Mouse (Mus musculus) thymus, postnatal 25 days (tissue): ENCODE results near the gene Phtf1.

ENCODE experiments used
- DNase-seq: peaks from one replicate; pipeline ENCODE4 v3.0.0; 2022

Gene Phtf1

DNA sequence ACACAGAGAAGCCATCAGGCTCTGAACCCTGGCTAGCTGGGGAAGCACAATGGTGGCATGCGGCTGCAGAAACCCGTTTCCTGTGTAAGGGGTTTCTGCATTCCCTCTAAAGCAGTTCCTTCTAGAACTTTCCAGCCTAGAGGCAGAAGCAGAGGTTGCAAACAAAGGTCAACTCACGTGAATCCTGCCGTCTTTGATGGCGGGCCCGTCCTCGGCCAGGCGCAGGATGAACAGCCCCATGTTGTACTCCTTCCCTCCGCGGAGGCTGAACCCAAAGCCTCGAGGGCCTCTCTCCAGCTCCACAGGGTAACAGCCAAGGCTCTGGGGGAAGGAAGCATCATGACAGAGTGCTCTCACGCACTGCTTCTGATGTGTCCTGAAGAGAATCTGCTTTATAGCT lies 52.2 kb downstream of the Phtf1 start:
- DNase-seq: no peak

GRCm38 (mm10) chr3:104026938-104027337 lies 59.0 kb downstream of the Phtf1 start:
- no peak for DNase-seq

DNA sequence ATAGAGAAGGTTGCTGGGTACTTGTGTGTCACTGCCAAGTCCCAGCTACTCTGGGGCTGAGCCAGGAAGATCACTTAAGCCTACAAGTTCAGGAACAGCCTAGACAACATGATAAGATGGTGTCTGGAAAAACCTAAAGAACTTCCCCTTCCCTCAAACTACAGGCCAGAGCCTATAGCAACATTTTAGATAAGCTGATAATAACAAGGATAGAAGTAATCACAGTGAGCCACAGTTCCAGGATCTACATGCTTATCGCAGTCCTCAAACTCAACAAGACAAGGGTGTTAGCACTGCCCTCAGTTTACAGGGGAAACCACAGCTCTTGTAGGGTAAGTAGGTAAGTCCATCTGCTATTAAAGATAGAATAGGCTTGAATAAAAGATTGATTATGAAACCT lies 64.2 kb downstream of the Phtf1 start:
- DNase-seq: no peak

- DNase-seq: no peak
Observed at GRCm38 (mm10) chr3:104032747-104033146, 64.8 kb downstream of the Phtf1 start.

DNA sequence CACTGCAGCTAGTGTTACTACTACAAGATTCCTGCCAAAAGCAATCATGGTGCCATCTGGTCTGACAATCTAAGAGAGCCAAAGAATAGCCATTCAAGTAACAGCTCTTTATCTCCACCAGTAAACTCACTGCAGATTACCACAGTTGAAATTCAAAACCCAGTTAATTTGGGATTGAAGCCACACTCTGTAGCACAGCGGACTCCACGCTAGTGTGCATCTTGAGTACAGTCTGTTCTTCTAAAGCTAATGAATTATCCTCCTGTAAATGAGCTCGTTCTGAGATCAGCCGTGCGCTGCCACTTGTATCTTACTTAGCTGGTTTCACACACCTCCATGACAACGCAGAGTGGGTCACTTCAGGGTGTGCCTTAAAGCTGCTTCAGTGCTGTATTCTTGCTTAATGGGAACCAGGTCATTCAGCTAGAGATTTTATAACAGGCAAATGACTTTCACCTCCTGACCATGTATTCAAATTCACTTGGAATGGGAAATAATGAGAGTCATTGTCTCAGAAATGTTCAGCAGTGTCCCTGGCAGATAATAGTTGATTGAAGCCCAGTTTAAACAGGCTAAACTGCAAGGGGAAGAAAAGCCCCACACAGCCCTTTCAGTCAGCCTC lies 91.2 kb downstream of the Phtf1 start:
- DNase-seq: no peak

- no peak for DNase-seq
Observed at GRCm38 (mm10) chr3:104069395-104069794, 101.5 kb downstream of the Phtf1 start.
